Mouse (Mus musculus) myocyte (in vitro differentiated cells): ENCODE results near the gene Cyp1a1. TPM values are rescaled to one million over a fixed set of nuclear protein-coding genes. Genes with fewer than 3 reads are reported as not detected.

Source experiments
- H3K27me3 ChIP-seq: one replicate; pipeline ENCODE4 v1.6.1; 2011; ENCODE audit not compliant: control insufficient read depth, insufficient read depth, insufficient read length
- H3K36me3 ChIP-seq: one replicate; pipeline ENCODE4 v1.6.1; 2011; ENCODE audit not compliant: control insufficient read depth, insufficient read depth
- H3K4me2 ChIP-seq: one replicate; pipeline ENCODE4 v1.6.1; 2011; ENCODE audit warnings: low read depth, control low read depth
- H3K4me3 ChIP-seq: one replicate; pipeline ENCODE4 v1.5.1; 2011; ENCODE audit warnings: mild to moderate bottlenecking, control low read depth, moderate library complexity
- H3K79me2 ChIP-seq: one replicate; pipeline ENCODE4 v1.6.1; 2011; ENCODE audit not compliant: control insufficient read depth, insufficient read depth
- H3ac ChIP-seq: one replicate; pipeline ENCODE4 v1.6.1; 2011; ENCODE audit not compliant: control insufficient read depth, insufficient read length
- CEBPB ChIP-seq: IDR thresholded peaks from 2 replicates; pipeline ENCODE4 v1.6.1; 2011; ENCODE audit warnings: mild to moderate bottlenecking, moderate library complexity; ENCODE audit not compliant: poor library complexity, insufficient read depth, severe bottlenecking
- E2F4 ChIP-seq: IDR thresholded peaks from one replicate; pipeline ENCODE4 v1.6.1; 2011; ENCODE audit warnings: mild to moderate bottlenecking, control low read depth, moderate library complexity; ENCODE audit not compliant: insufficient read depth
- MAX ChIP-seq: IDR thresholded peaks from one replicate; pipeline ENCODE4 v1.6.1; 2011; ENCODE audit warnings: low read depth, mild to moderate bottlenecking, control low read depth
- MYOD1 ChIP-seq, 3 experiments: IDR thresholded peaks; one replicate each; pipeline ENCODE4 v1.6.1; 2011; ENCODE audit warnings: control low read depth in 2 of 3, low read depth in 2 of 3, mild to moderate bottlenecking in 2 of 3, moderate library complexity in 1 of 3; ENCODE audit not compliant: insufficient read length in 2 of 3, control insufficient read depth in 1 of 3
- MYOG ChIP-seq, 3 experiments: IDR thresholded peaks; one replicate each; pipeline ENCODE4 v1.6.1; 2011; ENCODE audit warnings: control low read depth in 2 of 3, low read depth in 2 of 3, mild to moderate bottlenecking in 2 of 3; ENCODE audit not compliant: insufficient read length in 2 of 3, control insufficient read depth in 1 of 3, insufficient read depth in 1 of 3
- POLR2A ChIP-seq: IDR thresholded peaks from one replicate; pipeline ENCODE4 v1.6.1; 2011; ENCODE audit warnings: low read depth, mild to moderate bottlenecking, control low read depth, moderate library complexity; ENCODE audit not compliant: insufficient read length
- POLR2AphosphoS2 ChIP-seq: IDR thresholded peaks from one replicate; pipeline ENCODE4 v1.6.1; 2011; ENCODE audit warnings: low read depth, control low read depth; ENCODE audit not compliant: insufficient read length
- REST ChIP-seq: IDR thresholded peaks from one replicate; pipeline ENCODE4 v1.6.1; 2011; ENCODE audit warnings: mild to moderate bottlenecking, control low read depth, moderate library complexity; ENCODE audit not compliant: insufficient read depth, insufficient read length
- SRF ChIP-seq: IDR thresholded peaks from one replicate; pipeline ENCODE4 v1.6.1; 2011; ENCODE audit warnings: low read depth; ENCODE audit not compliant: control insufficient read depth, insufficient read length
- TCF12 ChIP-seq: IDR thresholded peaks from one replicate; pipeline ENCODE4 v1.6.1; 2011; ENCODE audit warnings: mild to moderate bottlenecking, control low read depth; ENCODE audit not compliant: poor library complexity, insufficient read depth, severe bottlenecking
- TCF3 ChIP-seq: IDR thresholded peaks from one replicate; pipeline ENCODE4 v1.6.1; 2011; ENCODE audit warnings: low read depth, control low read depth; ENCODE audit not compliant: insufficient read length
- USF1 ChIP-seq: IDR thresholded peaks from one replicate; pipeline ENCODE4 v1.6.1; 2011; ENCODE audit warnings: low read depth, mild to moderate bottlenecking, control low read depth, moderate library complexity
- polyA plus RNA-seq: library from polyadenylated mRNA; unstranded; fragments of >200 nt; fragmentation: generic; extraction: Trizol; gene quantifications from one replicate; pipeline ENCODE4 v1.2.1, GENCODE M21; 2012; ENCODE audit warnings: missing spikeins

The Cyp1a1 gene
- polyA plus RNA-seq, 1 experiment: not detected

DNA sequence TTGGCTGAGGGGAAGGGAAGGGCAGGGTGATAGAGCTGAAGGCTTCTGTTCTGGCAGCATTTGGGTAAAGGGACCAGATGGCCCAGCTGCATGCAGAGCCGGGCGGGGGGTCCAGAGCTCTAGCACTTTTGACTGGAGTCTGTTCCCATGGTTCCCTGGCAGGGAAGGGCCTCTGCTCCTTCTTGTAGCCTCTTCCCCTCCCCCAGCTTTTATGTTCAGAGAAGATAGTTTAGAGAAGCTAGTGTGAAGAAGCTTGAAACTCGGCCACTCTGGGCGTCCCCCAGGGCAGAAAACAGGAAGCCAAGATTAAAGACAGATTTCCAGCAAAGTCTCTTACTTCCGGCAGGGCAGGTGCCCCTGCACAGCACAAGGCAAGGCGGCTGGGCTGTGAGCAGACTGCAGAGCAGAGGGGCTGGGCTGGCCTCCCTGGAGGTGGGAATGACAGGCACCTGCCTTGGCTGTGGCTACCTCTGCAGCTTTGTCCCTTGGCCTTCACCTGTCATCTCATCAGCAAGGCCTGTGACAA, 36.9 kb upstream of the Cyp1a1 start:
- Histone ChIP-seq H3K79me2 (no peaks in the 10 kb centered on the region), H3K36me3 (no peaks in the 10 kb centered on the region), H3K4me3 (no peak overlapping the region), H3K27me3 (no peaks in the 10 kb centered on the region), H3ac (no peak overlapping the region), H3K4me2 (no peak overlapping the region)
- no peak for TF ChIP-seq TCF12
- no peak for TF ChIP-seq CEBPB
- TF ChIP-seq MYOD1 (IDR thresholded peaks at IDR 0.05; ENCODE audit: control insufficient read depth in 1 of 3, insufficient read length in 2 of 3, low read depth in 2 of 3): no peak
- TF ChIP-seq MYOG (IDR thresholded peaks at IDR 0.05; ENCODE audit: control insufficient read depth in 1 of 3, insufficient read depth in 1 of 3, insufficient read length in 2 of 3, low read depth in 2 of 3): no peak
- no peak for TF ChIP-seq SRF

DNA sequence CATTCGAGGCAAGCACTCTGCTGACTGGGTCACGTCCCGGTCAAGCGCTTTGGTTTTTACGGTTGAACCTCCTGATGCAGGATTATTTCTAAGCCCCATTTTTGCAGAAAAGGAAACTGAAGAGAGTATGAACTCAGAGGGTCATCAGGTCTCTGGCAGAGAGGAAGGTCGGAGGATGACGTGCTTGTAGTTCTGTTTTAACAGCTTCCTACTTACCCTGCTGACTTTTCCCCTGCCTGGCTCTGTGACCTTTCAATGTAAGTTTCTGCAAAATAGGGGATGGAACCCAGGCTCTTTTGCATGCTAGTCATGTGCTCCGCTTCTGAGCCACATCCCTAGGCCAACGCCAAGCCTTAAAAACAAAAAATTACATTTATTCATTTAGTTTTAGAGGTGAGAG, 35.4 kb upstream of the Cyp1a1 start:
- Histone ChIP-seq H3K4me3 (no peak overlapping the region), H3K36me3 (no peaks in the 10 kb centered on the region), H3K4me2 (no peak overlapping the region), H3K27me3 (no peaks in the 10 kb centered on the region), H3ac (no peak overlapping the region), H3K79me2 (no peaks in the 10 kb centered on the region)
- TF ChIP-seq POLR2AphosphoS2: no peak
- TF ChIP-seq POLR2A: no peak
- TF ChIP-seq MAX: no peak
- TF ChIP-seq MYOG (IDR thresholded peaks at IDR 0.05; ENCODE audit: control insufficient read depth in 1 of 3, insufficient read depth in 1 of 3, insufficient read length in 2 of 3, low read depth in 2 of 3): no peak
- TF ChIP-seq TCF12: no peak
- TF ChIP-seq MYOD1 (IDR thresholded peaks at IDR 0.05; ENCODE audit: control insufficient read depth in 1 of 3, insufficient read length in 2 of 3, low read depth in 2 of 3): no peak
- TF ChIP-seq USF1: no peak
- TF ChIP-seq CEBPB: no peak
- no peak for TF ChIP-seq E2F4
- TF ChIP-seq SRF: no peak
- TF ChIP-seq TCF3: no peak

DNA sequence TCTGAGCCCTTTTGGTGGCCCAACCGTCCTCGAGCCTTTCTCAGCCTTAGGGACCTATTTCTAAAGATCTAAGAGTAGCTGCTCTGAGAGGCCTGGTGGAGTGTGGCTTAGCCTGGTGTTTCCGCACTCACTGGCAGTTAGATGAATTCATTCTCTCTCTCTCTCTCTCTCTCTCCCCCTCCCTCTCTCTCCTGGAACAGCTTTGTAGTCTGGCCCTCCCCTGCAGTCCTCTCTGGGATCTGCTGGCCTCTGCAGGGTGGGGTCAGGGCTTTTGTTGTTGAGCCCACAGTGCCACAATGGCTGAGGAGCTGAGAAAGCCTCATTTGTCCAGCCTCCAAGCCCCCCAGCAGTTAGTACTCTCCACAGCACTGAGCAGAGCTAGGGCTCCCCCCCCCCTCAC, 34.9 kb upstream of the Cyp1a1 start:
- H3K79me2 ChIP-seq: no peaks in the 10 kb centered on the region
- H3K4me3 ChIP-seq: no peak overlapping the region
- H3K27me3 ChIP-seq: no peaks in the 10 kb centered on the region
- H3K4me2 ChIP-seq: no peak overlapping the region
- TF ChIP-seq E2F4 (no peak), POLR2AphosphoS2 (no peak), MAX (no peak), REST (no peak), POLR2A (no peak), CEBPB (no peak), SRF (no peak), MYOD1 (IDR thresholded peaks at IDR 0.05; ENCODE audit: control insufficient read depth in 1 of 3, insufficient read length in 2 of 3, low read depth in 2 of 3) (no peak), TCF3 (no peak), USF1 (no peak), MYOG (IDR thresholded peaks at IDR 0.05; ENCODE audit: control insufficient read depth in 1 of 3, insufficient read depth in 1 of 3, insufficient read length in 2 of 3, low read depth in 2 of 3) (no peak), TCF12 (no peak)
- H3ac ChIP-seq: no peak overlapping the region
- no peaks in the 10 kb centered on the region for H3K36me3 ChIP-seq

DNA sequence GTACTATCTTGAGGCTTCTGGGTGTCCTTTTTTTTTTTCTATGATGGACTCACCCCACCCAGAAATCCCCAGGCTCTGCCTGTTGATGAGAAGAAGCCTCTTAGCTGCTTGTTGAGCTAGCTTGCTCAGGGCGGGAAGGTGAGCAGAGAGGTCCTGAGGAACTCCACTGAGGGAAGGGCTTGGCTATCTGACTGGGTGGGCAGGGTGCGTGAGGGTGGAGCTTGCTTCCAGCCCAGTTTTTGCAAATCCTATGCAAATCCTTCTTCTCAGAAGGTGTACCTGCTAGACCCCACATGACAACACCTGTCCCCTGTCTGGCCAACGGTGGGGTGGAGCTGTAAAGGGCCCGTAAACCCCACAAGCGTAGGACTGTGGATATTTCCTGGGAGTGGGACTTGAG, 34.4 kb upstream of the Cyp1a1 start, which contains the start of gene Csk:
Gene Csk (minus strand): TSS at position 349 of the 400 bp plus-strand sequence.
- Histone ChIP-seq H3K36me3 (no peaks in the 10 kb centered on the region), H3ac (no peak within 1 kb of the TSS), H3K4me2 (no peak within 1 kb of the TSS), H3K4me3 (no peak within 1 kb of the TSS), H3K79me2 (no peaks in the 10 kb centered on the region), H3K27me3 (no peaks in the 10 kb centered on the region)
- TF ChIP-seq E2F4 (no peak), MYOG (IDR thresholded peaks at IDR 0.05; ENCODE audit: control insufficient read depth in 1 of 3, insufficient read depth in 1 of 3, insufficient read length in 2 of 3, low read depth in 2 of 3) (no peak), USF1 (no peak), REST (no peak), POLR2A (no peak), MYOD1 (IDR thresholded peaks at IDR 0.05; ENCODE audit: control insufficient read depth in 1 of 3, insufficient read length in 2 of 3, low read depth in 2 of 3) (no peak), CEBPB (no peak), TCF3 (no peak), TCF12 (no peak), SRF (no peak), MAX (no peak), POLR2AphosphoS2 (no peak)

GRCm38 (mm10) chr9:57654966-57655365, 32.8 kb upstream of the Cyp1a1 start:
- Histone ChIP-seq H3K27me3 (no peaks in the 10 kb centered on the region), H3K36me3 (no peaks in the 10 kb centered on the region), H3K4me3 (no peak overlapping the region), H3K4me2 (no peak overlapping the region), H3ac (no peak overlapping the region), H3K79me2 (no peaks in the 10 kb centered on the region)
- TF ChIP-seq TCF12 (no peak), SRF (no peak), E2F4 (no peak), POLR2A (no peak), CEBPB (no peak), TCF3 (no peak), MAX (no peak), MYOD1 (IDR thresholded peaks at IDR 0.05; ENCODE audit: control insufficient read depth in 1 of 3, insufficient read length in 2 of 3, low read depth in 2 of 3) (no peak), REST (no peak), MYOG (IDR thresholded peaks at IDR 0.05; ENCODE audit: control insufficient read depth in 1 of 3, insufficient read depth in 1 of 3, insufficient read length in 2 of 3, low read depth in 2 of 3) (no peak), POLR2AphosphoS2 (no peak), USF1 (no peak)
